Mouse (Mus musculus): ENCODE data around the gene Ets1. TPM values are rescaled to one million over a fixed set of nuclear protein-coding genes. Genes with fewer than 3 reads are reported as not detected.

The Ets1 gene
- polyA plus RNA-seq, 1 experiment from 2014 or later = 16.0 TPM

GRCm38 (mm10) chr9:32692944-32693343, 56.9 kb downstream of the Ets1 start:
- H3K27me3 ChIP-seq = peaks cover 97% of the 10 kb centered on the region
- H3K4me2 ChIP-seq = no peak overlapping the region
- H3K9me3 ChIP-seq (replicated peaks) = no peaks in the 10 kb centered on the region
- ATAC-seq = no peak
- H3K4me3 ChIP-seq = no peak overlapping the region
- H3K27ac ChIP-seq = no peak overlapping the region
- peaks cover 30% of the 10 kb centered on the region for H3K4me1 ChIP-seq
- H3K36me3 ChIP-seq (ENCODE audit: poor library complexity, severe bottlenecking) = no peaks in the 10 kb centered on the region
- no peak overlapping the region for H3K9ac ChIP-seq
- WGBS = 77% methylated on average over 2 of the region's 2 CpGs

GRCm38 (mm10) chr9:32693411-32693810, 57.4 kb downstream of the Ets1 start:
- no peaks in the 10 kb centered on the region for H3K36me3 ChIP-seq (ENCODE audit: poor library complexity, severe bottlenecking)
- H3K9ac ChIP-seq = no peak overlapping the region
- H3K9me3 ChIP-seq (replicated peaks) = no peaks in the 10 kb centered on the region
- no peak for ATAC-seq
- H3K4me1 ChIP-seq = peaks cover 30% of the 10 kb centered on the region
- H3K4me2 ChIP-seq = no peak overlapping the region
- 76% methylated on average over 3 of the region's 3 CpGs for WGBS
- no peak overlapping the region for H3K4me3 ChIP-seq
- H3K27me3 ChIP-seq = peaks cover 94% of the 10 kb centered on the region
- no peak overlapping the region for H3K27ac ChIP-seq

- Histone ChIP-seq H3K4me2 (no peak overlapping the region), H3K9ac (no peak overlapping the region), H3K27me3 (peaks cover 94% of the 10 kb centered on the region), H3K4me3 (no peak overlapping the region), H3K36me3 (ENCODE audit: poor library complexity, severe bottlenecking) (no peaks in the 10 kb centered on the region), H3K27ac (no peak overlapping the region), H3K4me1 (peaks cover 30% of the 10 kb centered on the region), H3K9me3 (replicated peaks) (no peaks in the 10 kb centered on the region)
- no peak for ATAC-seq
- WGBS = 68% methylated on average over 12 of the region's 12 CpGs
These were observed 58.2 kb downstream of the Ets1 start for GRCm38 (mm10) chr9:32694111-32694824.

- WGBS = 58% methylated on average over 4 of the region's 4 CpGs
- Histone ChIP-seq H3K9ac (peak overlapping the region; percentile 60), H3K4me2 (peak overlapping the region; percentile 89), H3K4me3 (peak overlapping the region; percentile 58), H3K4me1 (peaks cover 30% of the 10 kb centered on the region), H3K27me3 (peaks cover 94% of the 10 kb centered on the region), H3K9me3 (replicated peaks) (no peaks in the 10 kb centered on the region), H3K36me3 (ENCODE audit: poor library complexity, severe bottlenecking) (no peaks in the 10 kb centered on the region), H3K27ac (no peak overlapping the region)
- no peak for ATAC-seq
These were observed 59.0 kb downstream of the Ets1 start for GRCm38 (mm10) chr9:32694916-32695490.

GRCm38 (mm10) chr9:32695492-32696190, 59.6 kb downstream of the Ets1 start:
- peaks cover 94% of the 10 kb centered on the region for H3K27me3 ChIP-seq
- H3K9me3 ChIP-seq (replicated peaks) = no peaks in the 10 kb centered on the region

GRCm38 (mm10) chr9:32696259-32696658, 60.2 kb downstream of the Ets1 start:
- Histone ChIP-seq H3K4me1 (peaks cover 25% of the 10 kb centered on the region), H3K9ac (peak overlapping the region; percentile 60), H3K27ac (no peak overlapping the region), H3K36me3 (ENCODE audit: poor library complexity, severe bottlenecking) (no peaks in the 10 kb centered on the region), H3K27me3 (peaks cover 94% of the 10 kb centered on the region), H3K9me3 (replicated peaks) (no peaks in the 10 kb centered on the region), H3K4me3 (peak overlapping the region; percentile 58), H3K4me2 (peak overlapping the region; percentile 89)
- WGBS = 0% methylated on average over 13 of the region's 13 CpGs
- peak; percentile 60 for ATAC-seq

More at GRCm38 (mm10) chr9:32695492-32696190, 59.6 kb downstream of the Ets1 start:
- peak overlapping the region; percentile 89 for H3K4me2 ChIP-seq
- H3K27ac ChIP-seq = no peak overlapping the region
- peak; percentile 98 for ATAC-seq
- peak overlapping the region; percentile 60 for H3K9ac ChIP-seq
- under 1% methylated on average over 59 of the region's 67 CpGs for WGBS
- no peaks in the 10 kb centered on the region for H3K36me3 ChIP-seq (ENCODE audit: poor library complexity, severe bottlenecking)
- H3K4me3 ChIP-seq = peak overlapping the region; percentile 58
- peaks cover 30% of the 10 kb centered on the region for H3K4me1 ChIP-seq

- Histone ChIP-seq H3K4me1 (peaks cover 21% of the 10 kb centered on the region), H3K27me3 (peaks cover 94% of the 10 kb centered on the region), H3K9ac (no peak overlapping the region), H3K4me2 (peak overlapping the region; percentile 89), H3K4me3 (peak overlapping the region; percentile 58), H3K36me3 (ENCODE audit: poor library complexity, severe bottlenecking) (no peaks in the 10 kb centered on the region), H3K9me3 (replicated peaks) (no peaks in the 10 kb centered on the region), H3K27ac (no peak overlapping the region)
- WGBS = 10% methylated on average over 7 of the region's 7 CpGs
- ATAC-seq = no peak
These were observed 60.7 kb downstream of the Ets1 start for GRCm38 (mm10) chr9:32696717-32697116.

GRCm38 (mm10) chr9:32697291-32698110, 61.5 kb downstream of the Ets1 start:
- H3K4me1 ChIP-seq = peaks cover 17% of the 10 kb centered on the region
- H3K4me2 ChIP-seq = peak overlapping the region; percentile 89; the same call in 1 of the 2 replicates
- no peak overlapping the region for H3K9ac ChIP-seq
- H3K36me3 ChIP-seq (ENCODE audit: poor library complexity, severe bottlenecking) = no peaks in the 10 kb centered on the region
- ATAC-seq = no peak
- H3K9me3 ChIP-seq (replicated peaks) = no peaks in the 10 kb centered on the region
- 72% methylated on average over 9 of the region's 9 CpGs for WGBS
- no peak overlapping the region for H3K27ac ChIP-seq
- H3K27me3 ChIP-seq = peaks cover 93% of the 10 kb centered on the region
- H3K4me3 ChIP-seq = no peak overlapping the region; the same call in 1 of the 2 replicates

GRCm38 (mm10) chr9:32698766-32699165, 62.7 kb downstream of the Ets1 start:
- peaks cover 17% of the 10 kb centered on the region for H3K4me1 ChIP-seq
- H3K27me3 ChIP-seq = peaks cover 82% of the 10 kb centered on the region
- no peak for ATAC-seq
- H3K4me3 ChIP-seq = no peak overlapping the region
- no peaks in the 10 kb centered on the region for H3K36me3 ChIP-seq (ENCODE audit: poor library complexity, severe bottlenecking)
- no peak overlapping the region for H3K4me2 ChIP-seq
- H3K9ac ChIP-seq = no peak overlapping the region
- no peak overlapping the region for H3K27ac ChIP-seq
- 84% methylated on average over 4 of the region's 4 CpGs for WGBS
- H3K9me3 ChIP-seq (replicated peaks) = no peaks in the 10 kb centered on the region

GRCm38 (mm10) chr9:32699391-32699841, 63.4 kb downstream of the Ets1 start:
- H3K4me3 ChIP-seq = no peak overlapping the region
- no peak overlapping the region for H3K9ac ChIP-seq
- H3K27me3 ChIP-seq = peaks cover 77% of the 10 kb centered on the region
- no peak overlapping the region for H3K4me2 ChIP-seq
- ATAC-seq = no peak
- H3K36me3 ChIP-seq (ENCODE audit: poor library complexity, severe bottlenecking) = no peaks in the 10 kb centered on the region
- H3K27ac ChIP-seq = no peak overlapping the region
- no peaks in the 10 kb centered on the region for H3K9me3 ChIP-seq (replicated peaks)
- peaks cover 17% of the 10 kb centered on the region for H3K4me1 ChIP-seq
- WGBS = 70% methylated on average over 8 of the region's 8 CpGs

- peaks cover 14% of the 10 kb centered on the region for H3K4me1 ChIP-seq
- H3K27me3 ChIP-seq = peaks cover 69% of the 10 kb centered on the region
- no peaks in the 10 kb centered on the region for H3K9me3 ChIP-seq (replicated peaks)
- no peak overlapping the region for H3K9ac ChIP-seq
- no peaks in the 10 kb centered on the region for H3K36me3 ChIP-seq (ENCODE audit: poor library complexity, severe bottlenecking)
- H3K4me2 ChIP-seq = no peak overlapping the region
- no peak for ATAC-seq
- 73% methylated on average over 7 of the region's 7 CpGs for WGBS
- no peak overlapping the region for H3K4me3 ChIP-seq
- no peak overlapping the region for H3K27ac ChIP-seq
These were observed 64.3 kb downstream of the Ets1 start for GRCm38 (mm10) chr9:32700091-32700905.
